Mouse (Mus musculus) neural tube, embryonic 14.5 days (tissue): ENCODE data around the gene Lipe. TPM values are rescaled to one million over a fixed set of nuclear protein-coding genes. Genes with fewer than 3 reads are reported as not detected.
A peak's percentile ranks its signal among the peaks of the same experiment; 100 is the strongest.
"Not testable (repeated sequence)": the region's sequence is repeated elsewhere in the genome, so short reads cannot be mapped to it uniquely, and the experiment has no call there.

Source experiments
- ATAC-seq: fragments of 200-750 bp; cut with Nextera tagmentation; 2 replicates; pipeline ENCODE4 v1.8.0; 2017; ENCODE audit warnings: low read depth, mild to moderate bottlenecking, moderate TSS enrichment, moderate library complexity
- H3K27ac ChIP-seq: fragments of 300-500 bp; sonication (generic); 2 replicates; pipeline ENCODE4 v1.5.1; 2014; ENCODE audit warnings: low read depth, mild to moderate bottlenecking, control low read depth, low read length, moderate library complexity, mixed read lengths
- H3K27me3 ChIP-seq: fragments of 300-500 bp; sonication (generic); 2 replicates; pipeline ENCODE4 v1.6.1; 2014; ENCODE audit warnings: low read length; ENCODE audit not compliant: control insufficient read depth, insufficient read depth
- H3K36me3 ChIP-seq: fragments of 300-500 bp; sonication (generic); 2 replicates; pipeline ENCODE4 v1.6.1; 2014; ENCODE audit warnings: low read length, mixed read lengths; ENCODE audit not compliant: control insufficient read depth, insufficient read depth
- H3K4me1 ChIP-seq: fragments of 300-500 bp; sonication (generic); 2 replicates; pipeline ENCODE4 v1.6.1; 2014; ENCODE audit warnings: low read length; ENCODE audit not compliant: control insufficient read depth, insufficient read depth
- H3K4me2 ChIP-seq: fragments of 300-500 bp; sonication (generic); 2 replicates; pipeline ENCODE4 v1.6.1; 2014; ENCODE audit warnings: mild to moderate bottlenecking, low read depth, low read length, control low read depth
- H3K4me3 ChIP-seq: fragments of 300-500 bp; sonication (generic); 2 replicates; pipeline ENCODE4 v1.5.1; 2014; ENCODE audit warnings: low read depth, low read length, control low read depth, mixed read lengths
- H3K9ac ChIP-seq: fragments of 300-500 bp; sonication (generic); replicated peaks from 2 replicates; pipeline ENCODE4 v1.6.1; 2014; ENCODE audit warnings: low read depth, mild to moderate bottlenecking, control low read depth, low read length, mixed read lengths
- H3K9me3 ChIP-seq: fragments of 300-500 bp; sonication (generic); 2 replicates; pipeline ENCODE4 v1.6.1; 2016; ENCODE audit warnings: low read length; ENCODE audit not compliant: control insufficient read depth
- WGBS: fragments of 180-500 bp; shearing (Covaris S2); extraction: QIAGEN DNeasy Blood & Tissue Kit; methylation state at CpG from one replicate; pipeline ENCODE4 v1.1.7; 2014; 5-methylcytosine and 5-hydroxymethylcytosine counted together
- polyA plus RNA-seq: library from polyadenylated mRNA; unstranded; fragments of >200 nt; fragmentation: Nextera tagmentation; extraction: Ambion mirVana; gene quantifications from 2 replicates; pipeline ENCODE4 v1.2.1, GENCODE M21; 2014

Gene Lipe
- polyA plus RNA-seq, 1 experiment from 2014 or later: 6.5 TPM

DNA sequence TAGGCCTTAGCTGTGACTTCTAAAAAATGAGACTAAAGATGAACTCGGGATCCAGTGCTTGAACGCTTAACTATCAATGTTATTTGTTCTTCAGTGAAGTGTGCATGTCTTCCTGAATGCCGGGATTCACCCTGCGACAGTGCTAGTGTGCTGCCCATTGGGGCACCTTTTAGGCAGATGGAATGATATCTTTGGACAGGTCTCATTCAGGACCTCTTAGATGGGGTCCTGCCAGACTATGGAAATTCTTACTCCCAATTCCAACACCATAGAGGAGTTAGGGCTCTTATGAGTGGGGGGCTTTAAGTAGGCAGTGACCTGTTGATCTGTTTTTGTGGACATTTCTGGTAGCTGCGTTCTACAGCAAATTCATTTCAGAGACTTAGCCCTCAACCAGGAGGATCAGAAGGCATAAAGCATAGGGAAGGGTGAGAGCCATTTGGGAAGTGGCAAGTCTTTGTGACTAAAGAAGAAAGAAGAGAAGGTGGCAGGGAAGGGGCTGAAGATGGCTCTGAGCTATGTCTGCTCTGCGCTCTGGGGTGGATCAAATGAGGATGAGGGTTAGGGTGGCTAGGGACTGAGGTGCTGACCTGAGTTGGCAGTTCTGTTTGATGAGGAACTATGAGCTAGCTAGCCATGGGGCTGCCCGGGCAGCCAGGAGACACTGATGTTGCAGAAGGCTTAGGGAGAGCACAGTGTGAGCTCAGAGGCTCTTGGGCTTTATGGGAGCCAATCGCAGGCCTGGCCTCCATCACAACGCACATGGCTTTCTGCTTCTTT is 35.5 kb upstream of the Lipe start:
- H3K27me3 ChIP-seq: no peaks in the 10 kb centered on the region
- H3K4me2 ChIP-seq: no peak overlapping the region
- H3K9ac ChIP-seq: no peak overlapping the region
- 0 out of 2 replicates have a peak, but pooled peaks cover 5% of the 10 kb centered on the region for H3K4me1 ChIP-seq
- no peak overlapping the region for H3K27ac ChIP-seq
- H3K36me3 ChIP-seq: no peaks in the 10 kb centered on the region
- WGBS: 90% methylated on average over 9 of the region's 9 CpGs
- no peaks in the 10 kb centered on the region for H3K9me3 ChIP-seq
- no peak for ATAC-seq
- no peak overlapping the region for H3K4me3 ChIP-seq

DNA sequence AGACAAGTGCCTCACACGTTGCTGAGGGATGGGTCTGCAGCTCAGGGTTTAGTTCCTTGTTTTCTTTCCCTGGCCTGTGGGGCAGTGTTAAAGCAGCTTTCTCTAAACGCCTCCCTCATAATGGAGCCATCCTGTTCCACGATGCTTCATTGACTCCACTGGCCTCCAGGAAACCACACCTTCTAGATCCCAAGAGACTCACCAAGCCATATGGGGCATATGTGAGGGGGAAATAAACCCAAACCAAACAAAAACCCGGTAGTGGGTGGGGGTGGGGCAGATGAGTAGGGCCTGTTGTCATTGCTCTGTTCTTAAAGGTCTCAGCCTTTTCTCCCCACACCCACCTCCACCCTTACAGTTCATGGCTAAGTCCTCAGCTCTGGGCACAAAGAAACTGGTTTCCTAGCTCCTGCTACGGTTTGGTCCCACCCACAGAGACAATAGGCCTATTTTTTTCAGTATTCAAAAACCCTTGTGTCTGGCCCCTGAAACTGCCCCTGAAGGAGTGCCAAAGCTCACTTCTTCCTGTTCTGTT is 34.6 kb upstream of the Lipe start:
- no peaks in the 10 kb centered on the region for H3K9me3 ChIP-seq
- 0 out of 2 replicates have a peak, but pooled peaks cover 5% of the 10 kb centered on the region for H3K4me1 ChIP-seq
- H3K27me3 ChIP-seq: no peaks in the 10 kb centered on the region
- WGBS: 6% methylated on average over 5 of the region's 5 CpGs
- no peak overlapping the region for H3K4me2 ChIP-seq
- H3K9ac ChIP-seq: no peak overlapping the region
- no peak overlapping the region for H3K4me3 ChIP-seq
- no peaks in the 10 kb centered on the region for H3K36me3 ChIP-seq
- no peak for ATAC-seq
- H3K27ac ChIP-seq: no peak overlapping the region

DNA sequence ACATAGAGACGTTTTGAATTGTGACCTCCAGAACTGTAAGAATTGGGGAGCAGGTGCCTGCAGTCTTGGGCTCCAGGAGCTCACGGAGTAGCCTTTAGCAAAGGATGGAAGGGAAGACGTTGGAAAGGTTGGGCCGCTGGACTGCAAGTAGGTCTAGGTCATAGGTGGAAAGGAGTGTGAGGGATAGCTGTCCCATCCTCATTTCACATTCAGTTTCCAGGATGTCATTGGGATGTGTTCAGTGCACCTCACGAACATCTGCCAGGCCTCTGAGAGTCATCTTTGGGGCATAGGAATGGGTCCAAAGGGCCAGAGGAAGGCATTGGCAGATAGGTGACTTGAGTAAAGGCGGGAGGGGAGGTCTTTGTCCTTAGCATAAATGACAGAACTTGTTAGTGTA is 33.9 kb upstream of the Lipe start:
- Histone ChIP-seq H3K4me3 (no peak overlapping the region), H3K27ac (no peak overlapping the region), H3K4me1 (0 out of 2 replicates have a peak, but pooled peaks cover 5% of the 10 kb centered on the region), H3K27me3 (no peaks in the 10 kb centered on the region), H3K4me2 (no peak overlapping the region), H3K36me3 (no peaks in the 10 kb centered on the region), H3K9me3 (no peaks in the 10 kb centered on the region), H3K9ac (no peak overlapping the region)
- no peak for ATAC-seq
- 91% methylated on average over 6 of the region's 6 CpGs for WGBS

DNA sequence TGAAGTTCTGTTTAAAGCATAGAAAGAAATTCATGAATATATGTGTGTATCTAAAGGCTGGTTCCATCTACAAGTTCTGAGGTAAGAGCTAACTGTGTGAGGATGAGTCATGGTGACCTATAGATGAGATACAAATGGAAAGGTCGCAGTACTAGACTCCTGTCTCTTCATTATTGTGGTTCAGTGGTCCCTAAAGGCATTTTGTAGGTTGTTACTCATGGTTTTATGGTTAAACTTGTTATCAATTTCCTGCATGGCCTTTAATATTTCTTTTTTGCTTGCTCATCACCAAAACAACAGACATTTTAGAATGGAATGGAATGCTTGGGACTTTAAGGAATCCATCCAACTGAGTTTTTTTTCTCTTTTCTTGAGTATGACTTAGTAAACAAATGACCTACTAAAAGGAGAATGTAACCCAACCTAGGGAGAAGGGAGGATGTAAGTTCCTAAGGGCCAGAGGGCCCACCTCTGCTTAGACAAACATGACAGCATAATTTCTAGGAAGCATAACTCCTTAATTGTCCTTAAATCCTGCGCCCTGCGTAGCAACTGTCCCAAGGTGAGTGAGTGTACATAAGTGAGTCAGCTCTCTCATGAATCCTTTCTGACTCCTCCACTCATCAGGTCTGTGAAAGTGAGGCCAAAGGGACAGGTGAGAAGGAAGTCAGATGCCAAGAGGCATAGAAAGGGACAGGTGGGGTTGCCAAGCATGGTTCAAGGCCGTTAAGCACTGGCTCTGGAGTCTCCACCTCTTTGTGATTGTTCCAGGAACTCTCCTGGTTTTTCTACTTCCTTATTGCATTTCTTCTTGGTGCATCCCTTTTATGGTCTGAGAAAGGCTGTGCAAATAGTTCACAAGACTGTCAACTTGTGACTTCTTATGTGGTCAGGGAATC is 31.6 kb upstream of the Lipe start:
- Histone ChIP-seq H3K9me3 (no peaks in the 10 kb centered on the region), H3K9ac (no peak overlapping the region), H3K27me3 (no peaks in the 10 kb centered on the region), H3K27ac (no peak overlapping the region), H3K4me2 (no peak overlapping the region), H3K36me3 (no peaks in the 10 kb centered on the region), H3K4me1 (0 out of 2 replicates have a peak, but pooled peaks cover 5% of the 10 kb centered on the region), H3K4me3 (no peak overlapping the region)
- 89% methylated on average over 4 of the region's 4 CpGs for WGBS
- no peak for ATAC-seq

DNA sequence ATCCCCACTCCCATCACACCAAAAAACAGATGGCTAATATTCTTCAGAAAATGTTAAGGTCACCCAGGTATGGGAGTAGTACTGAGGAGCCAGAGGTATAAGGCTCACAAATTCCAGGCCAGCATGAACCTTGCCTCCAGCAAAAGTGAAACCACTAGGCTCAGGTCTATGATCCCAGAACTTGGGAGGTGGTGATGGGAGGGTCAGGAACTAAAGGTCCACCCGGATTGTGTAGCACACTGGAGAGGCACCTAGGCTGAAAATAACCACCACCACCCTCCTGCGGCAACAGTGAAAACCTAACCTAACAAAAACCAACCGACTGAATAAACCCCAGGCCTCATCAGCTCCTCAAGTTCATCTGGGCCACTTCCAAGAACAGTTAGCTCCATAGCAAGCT is 29.8 kb upstream of the Lipe start:
- Histone ChIP-seq H3K36me3 (no peaks in the 10 kb centered on the region), H3K27ac (no peak overlapping the region), H3K9me3 (no peaks in the 10 kb centered on the region), H3K4me2 (no peak overlapping the region), H3K4me1 (0 out of 2 replicates have a peak, but pooled peaks cover 5% of the 10 kb centered on the region), H3K4me3 (no peak overlapping the region), H3K9ac (no peak overlapping the region), H3K27me3 (no peaks in the 10 kb centered on the region)
- WGBS: 92% methylated on average over 3 of the region's 3 CpGs
- ATAC-seq: no peak

DNA sequence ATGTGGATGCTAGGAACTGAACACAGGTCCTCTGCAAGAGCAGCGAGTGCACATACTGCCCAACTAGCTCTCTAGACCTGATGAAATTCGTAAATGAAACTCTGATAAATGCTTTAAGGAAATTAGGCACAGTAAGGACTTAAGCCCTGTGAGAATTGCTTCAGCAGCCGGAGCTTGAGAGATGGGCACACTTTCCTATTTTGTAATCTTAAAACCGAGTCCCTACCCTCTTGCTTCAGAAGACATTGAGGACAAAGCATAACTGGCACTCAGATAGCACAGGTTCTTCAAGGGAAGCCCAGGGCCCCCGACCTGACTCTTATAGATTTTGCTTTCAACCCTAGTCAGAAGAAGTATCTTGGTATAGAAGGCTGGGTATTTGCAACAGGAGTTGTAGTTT is 28.6 kb upstream of the Lipe start:
- Histone ChIP-seq H3K4me3 (no peak overlapping the region), H3K9me3 (no peaks in the 10 kb centered on the region), H3K9ac (no peak overlapping the region), H3K27me3 (no peaks in the 10 kb centered on the region), H3K4me1 (no peaks in the 10 kb centered on the region), H3K27ac (no peak overlapping the region), H3K36me3 (no peaks in the 10 kb centered on the region), H3K4me2 (no peak overlapping the region)
- WGBS: 86% methylated on average over 5 of the region's 5 CpGs
- no peak for ATAC-seq

DNA sequence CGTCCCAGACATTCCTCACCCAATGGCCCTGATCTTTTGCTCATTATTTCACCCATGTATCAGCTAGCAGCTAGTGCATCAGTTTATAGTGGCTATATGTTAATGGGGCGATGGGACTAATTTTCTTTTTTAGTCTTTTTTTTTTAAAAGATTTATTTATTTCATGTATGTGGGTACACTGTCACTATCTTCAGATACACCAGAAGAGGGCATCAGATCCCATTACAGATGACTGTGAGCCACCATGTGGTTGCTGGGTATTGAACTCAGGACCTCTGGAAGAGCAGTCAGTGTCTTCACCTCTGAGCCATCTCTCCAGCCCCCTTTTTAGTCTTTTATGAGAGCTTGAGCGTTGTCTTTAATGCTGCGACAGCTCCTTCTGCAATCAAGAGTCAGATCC is 27.9 kb upstream of the Lipe start:
- H3K9me3 ChIP-seq, H3K4me2 ChIP-seq, H3K27me3 ChIP-seq, H3K4me3 ChIP-seq, H3K36me3 ChIP-seq, H3K4me1 ChIP-seq, ATAC-seq, H3K27ac ChIP-seq, H3K9ac ChIP-seq: not testable (repeated sequence)
- WGBS: 86% methylated on average over 4 of the region's 4 CpGs

DNA sequence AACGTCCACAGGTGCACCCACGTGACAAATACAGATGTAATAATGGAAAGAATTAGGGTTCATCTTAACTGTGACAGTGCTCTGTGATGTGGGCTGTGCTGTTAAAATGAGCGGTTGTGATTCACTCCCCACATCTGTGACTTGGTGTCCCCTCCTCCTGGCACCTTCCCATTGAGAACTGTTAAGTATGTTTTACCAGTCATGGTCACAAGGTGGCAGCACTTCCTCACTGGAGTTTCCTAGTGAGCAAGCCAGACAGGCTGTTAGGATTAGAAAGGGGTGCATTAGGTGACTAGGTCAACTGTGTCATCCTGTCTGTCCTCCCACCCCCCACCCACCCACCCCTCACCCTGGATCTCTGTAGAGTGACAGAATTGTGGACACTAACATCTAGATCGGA is 25.9 kb upstream of the Lipe start:
- no peaks in the 10 kb centered on the region for H3K36me3 ChIP-seq
- H3K9me3 ChIP-seq: no peaks in the 10 kb centered on the region
- no peaks in the 10 kb centered on the region for H3K4me1 ChIP-seq
- ATAC-seq: peak; percentile 54; the same call in 1 of the 2 replicates
- no peaks in the 10 kb centered on the region for H3K27me3 ChIP-seq
- H3K4me2 ChIP-seq: no peak overlapping the region
- 46% methylated on average over 4 of the region's 4 CpGs for WGBS
- H3K27ac ChIP-seq: no peak overlapping the region
- H3K9ac ChIP-seq: no peak overlapping the region
- H3K4me3 ChIP-seq: no peak overlapping the region
